Mouse (Mus musculus) hindbrain, embryonic 11.5 days (tissue): ENCODE data around the gene Olfr1258. TPM values are rescaled to one million over a fixed set of nuclear protein-coding genes. Genes with fewer than 3 reads are reported as not detected.
"Not testable (repeated sequence)": the region's sequence is repeated elsewhere in the genome, so short reads cannot be mapped to it uniquely, and the experiment has no call there.

Source experiments
- ATAC-seq: fragments of 200-750 bp; cut with Nextera tagmentation; 2 replicates; pipeline ENCODE4 v1.8.0; 2017; ENCODE audit warnings: mild to moderate bottlenecking, moderate TSS enrichment, moderate library complexity; ENCODE audit not compliant: low FRiP score
- DNase-seq: peaks from one replicate; pipeline ENCODE4 v3.0.0-alpha.2; 2015; ENCODE audit warnings: low spot score
- H3K27ac ChIP-seq: fragments of 300-500 bp; sonication (generic); 2 replicates; pipeline ENCODE4 v1.5.1; 2014; ENCODE audit warnings: mild to moderate bottlenecking, low read depth, low read length
- H3K27me3 ChIP-seq: fragments of 300-500 bp; sonication (generic); 2 replicates; pipeline ENCODE4 v1.6.1; 2014; ENCODE audit warnings: mild to moderate bottlenecking, low read length, moderate library complexity, mixed read lengths; ENCODE audit not compliant: control insufficient read depth, insufficient read depth
- H3K36me3 ChIP-seq: fragments of 300-500 bp; sonication (generic); 2 replicates; pipeline ENCODE4 v1.6.1; 2014; ENCODE audit warnings: mild to moderate bottlenecking, low read length, moderate library complexity, mixed read lengths; ENCODE audit not compliant: control insufficient read depth, insufficient read depth
- H3K4me1 ChIP-seq: fragments of 300-500 bp; sonication (generic); replicated peaks from 2 replicates; pipeline ENCODE4 v1.6.1; 2014; ENCODE audit warnings: low read length, mixed read lengths; ENCODE audit not compliant: control insufficient read depth, insufficient read depth
- H3K4me2 ChIP-seq: fragments of 300-500 bp; sonication (generic); replicated peaks from 2 replicates; pipeline ENCODE4 v1.6.1; 2014; ENCODE audit warnings: mild to moderate bottlenecking, low read depth, low read length
- H3K4me3 ChIP-seq: fragments of 300-500 bp; sonication (generic); 2 replicates; pipeline ENCODE4 v1.5.1; 2014; ENCODE audit warnings: low read depth, low read length
- H3K9ac ChIP-seq: fragments of 300-500 bp; sonication (generic); 2 replicates; pipeline ENCODE4 v1.6.1; 2014; ENCODE audit warnings: low read depth, low read length
- H3K9me3 ChIP-seq: fragments of 300-500 bp; sonication (generic); 2 replicates; pipeline ENCODE4 v1.6.1; 2016; ENCODE audit warnings: low read length; ENCODE audit not compliant: control insufficient read depth
- WGBS: fragments of 180-500 bp; shearing (Covaris S2); extraction: QIAGEN DNeasy Blood & Tissue Kit; methylation state at CpG from one replicate; pipeline ENCODE4 v1.1.7; 2014; 5-methylcytosine and 5-hydroxymethylcytosine counted together
- polyA plus RNA-seq: library from polyadenylated mRNA; unstranded; fragments of >200 nt; fragmentation: Nextera tagmentation; extraction: Ambion mirVana; gene quantifications from 2 replicates; pipeline ENCODE4 v1.2.1, GENCODE M21; 2014

Olfr1258 gene
- polyA plus RNA-seq: not detected in 2 replicates

DNA sequence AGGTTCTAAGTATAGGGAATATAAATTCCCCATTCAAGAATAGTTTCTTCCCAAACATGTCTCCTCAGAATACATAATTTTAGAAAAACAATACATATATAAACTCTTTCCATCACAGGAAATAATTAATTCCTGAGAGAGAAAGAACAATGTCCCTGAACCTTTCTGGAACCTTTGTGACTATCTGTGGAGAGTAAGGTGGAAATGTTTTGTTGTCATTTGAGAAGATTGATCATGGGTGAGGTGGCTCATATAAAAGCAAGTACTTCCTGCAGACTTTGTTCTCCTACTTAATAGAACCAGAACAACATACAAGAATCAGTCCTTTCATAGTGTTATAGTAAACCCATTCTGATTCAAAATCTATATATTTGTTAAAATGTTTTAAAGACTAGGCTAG lies at the start of gene Olfr1258:
Gene Olfr1258, plus strand, starts transcription at position 301 of the 400 bp plus-strand sequence.
- DNase-seq (no peak), ATAC-seq (no peak)
- H3K4me1 ChIP-seq: no peaks in the 10 kb centered on the region
- H3K9me3 ChIP-seq: no peaks in the 10 kb centered on the region
- H3K27ac ChIP-seq: no peak within 1 kb of the TSS
- no peak within 1 kb of the TSS for H3K4me2 ChIP-seq
- no peak within 1 kb of the TSS for H3K4me3 ChIP-seq
- no peaks in the 10 kb centered on the region for H3K27me3 ChIP-seq
- H3K36me3 ChIP-seq: no peaks in the 10 kb centered on the region
- no peak within 1 kb of the TSS for H3K9ac ChIP-seq

GRCm38 (mm10) chr2:89878137-89878536 lies 49.0 kb upstream of the Olfr1258 start, which contains the start of gene Olfr1257:
Gene Olfr1257, plus strand, starts transcription at chr2:89878437.
- ATAC-seq (no peak), DNase-seq (no peak)
- no peak within 1 kb of the TSS for H3K27ac ChIP-seq
- H3K36me3 ChIP-seq: no peaks in the 10 kb centered on the region
- no peak within 1 kb of the TSS for H3K4me3 ChIP-seq
- no peak within 1 kb of the TSS for H3K4me2 ChIP-seq
- no peaks in the 10 kb centered on the region for H3K4me1 ChIP-seq
- H3K27me3 ChIP-seq: no peaks in the 10 kb centered on the region
- H3K9me3 ChIP-seq: no peaks in the 10 kb centered on the region
- 91% methylated on average over 1 of the region's 1 CpGs for WGBS
- no peak within 1 kb of the TSS for H3K9ac ChIP-seq

DNA sequence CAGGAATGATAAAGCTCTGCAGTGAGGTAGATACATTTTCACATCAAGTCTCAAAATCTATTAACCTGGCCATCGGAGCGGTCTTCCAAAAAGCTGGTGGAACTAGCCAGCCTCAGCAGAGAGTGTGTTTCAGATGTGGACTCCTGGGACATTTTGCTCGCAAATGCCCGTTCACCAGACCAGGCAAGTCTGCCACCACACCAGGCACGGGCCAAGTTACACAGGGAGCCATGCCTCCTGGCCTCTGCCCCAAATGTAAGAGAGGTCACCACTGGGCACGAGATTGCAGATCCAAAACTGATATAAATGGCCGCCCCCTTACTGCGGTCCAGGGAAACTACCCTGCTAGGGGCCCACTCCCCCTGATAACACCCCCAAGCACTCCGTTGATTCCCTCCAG lies 14.5 kb upstream of the Olfr1258 start:
- H3K36me3 ChIP-seq, H3K4me3 ChIP-seq, H3K4me1 ChIP-seq, H3K27ac ChIP-seq, H3K9me3 ChIP-seq, DNase-seq, H3K4me2 ChIP-seq, H3K9ac ChIP-seq, H3K27me3 ChIP-seq, ATAC-seq: not testable (repeated sequence)
- WGBS: 87% methylated on average over 9 of the region's 9 CpGs

- WGBS: 89% methylated on average over 5 of the region's 5 CpGs
Measured at GRCm38 (mm10) chr2:89948564-89948963, 21.5 kb downstream of the Olfr1258 start, which contains the start of gene Olfr1259. Gene Olfr1259, minus strand, starts transcription at chr2:89948664.

DNA sequence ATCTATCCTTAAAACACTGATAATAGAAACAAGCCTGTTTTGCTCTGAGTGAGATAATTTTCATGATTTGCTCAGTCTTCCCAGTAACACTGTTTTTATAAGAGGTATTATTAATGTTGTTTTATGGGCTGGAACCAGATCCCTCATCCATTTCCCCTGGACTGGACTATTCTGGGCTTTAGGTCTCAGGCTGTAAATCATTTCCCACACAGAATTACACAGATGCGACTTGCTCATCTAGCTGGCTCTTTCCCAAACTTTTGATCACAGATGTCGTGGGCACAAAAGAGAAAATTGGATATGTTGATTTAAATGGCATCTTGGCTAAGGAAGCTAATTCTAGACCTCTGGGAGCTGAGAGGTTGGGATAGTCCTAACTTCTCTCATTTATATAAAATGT lies 47.1 kb downstream of the Olfr1258 start, which contains the start of gene Olfr1260:
Gene Olfr1260, plus strand, starts transcription at position 157 of the 400 bp plus-strand sequence.
- Histone ChIP-seq H3K4me2 (no peak within 1 kb of the TSS), H3K9me3 (no peaks in the 10 kb centered on the region), H3K27me3 (no peaks in the 10 kb centered on the region), H3K4me1 (no peaks in the 10 kb centered on the region), H3K27ac (no peak within 1 kb of the TSS), H3K9ac (no peak within 1 kb of the TSS), H3K4me3 (no peak within 1 kb of the TSS), H3K36me3 (no peaks in the 10 kb centered on the region)
- WGBS: 83% methylated on average over 2 of the region's 2 CpGs
- DNase-seq: no peak
- ATAC-seq: no peak

More at GRCm38 (mm10) chr2:89948564-89948963, 21.5 kb downstream of the Olfr1258 start, which contains the start of gene Olfr1259:
- no peak within 1 kb of the TSS for H3K4me3 ChIP-seq
- ATAC-seq (no peak), DNase-seq (no peak)
- H3K27me3 ChIP-seq: no peaks in the 10 kb centered on the region
- no peaks in the 10 kb centered on the region for H3K36me3 ChIP-seq
- H3K27ac ChIP-seq: no peak within 1 kb of the TSS
- H3K9ac ChIP-seq: no peak within 1 kb of the TSS
- H3K9me3 ChIP-seq: no peaks in the 10 kb centered on the region
- no peak within 1 kb of the TSS for H3K4me2 ChIP-seq
- H3K4me1 ChIP-seq: no peaks in the 10 kb centered on the region

DNA sequence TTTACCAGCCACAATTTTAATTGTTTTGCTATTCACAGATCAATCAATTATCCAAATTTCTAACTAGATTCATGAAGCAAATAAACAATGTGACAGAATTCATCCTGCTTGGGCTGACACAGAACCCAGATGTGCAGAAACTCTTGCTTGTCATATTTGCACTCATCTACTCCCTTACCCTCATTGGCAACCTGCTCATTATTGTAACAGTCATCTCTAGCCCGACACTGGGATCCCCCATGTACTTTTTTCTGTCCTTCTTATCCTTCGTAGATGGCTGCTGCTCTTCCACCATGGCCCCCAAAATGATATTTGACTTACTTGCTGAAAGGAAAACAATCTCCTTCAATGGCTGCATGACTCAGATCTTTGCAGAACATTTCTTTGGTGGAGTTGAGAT lies 50.6 kb downstream of the Olfr1258 start:
- Histone ChIP-seq H3K27me3 (no peaks in the 10 kb centered on the region), H3K4me2 (no peak overlapping the region), H3K36me3 (no peaks in the 10 kb centered on the region), H3K9ac (no peak overlapping the region), H3K27ac (no peak overlapping the region), H3K9me3 (no peaks in the 10 kb centered on the region), H3K4me3 (no peak overlapping the region), H3K4me1 (no peaks in the 10 kb centered on the region)
- WGBS: 88% methylated on average over 2 of the region's 2 CpGs
- no peak for ATAC-seq
- no peak for DNase-seq

Other genes with a start within 250 kb of the Olfr1258 start
- not detected in 2 replicates for gene Olfr1252, start 202.3 kb upstream of the Olfr1258 start, polyA plus RNA-seq
- gene Olfr1253, start 170.2 kb upstream of the Olfr1258 start, polyA plus RNA-seq: not detected in 2 replicates
- gene Olfr1254, start 133.7 kb upstream of the Olfr1258 start, polyA plus RNA-seq: not detected in 2 replicates
- not detected in 2 replicates for gene Olfr1255, start 115.3 kb upstream of the Olfr1258 start, polyA plus RNA-seq
- not detected in 2 replicates for gene Olfr1256, start 85.8 kb upstream of the Olfr1258 start, polyA plus RNA-seq
- not detected in 2 replicates for gene Olfr48, start 79.1 kb upstream of the Olfr1258 start, polyA plus RNA-seq
- gene Olfr1257, start 48.9 kb upstream of the Olfr1258 start, polyA plus RNA-seq: not detected in 2 replicates
- not detected in 2 replicates for gene Olfr1259, start 21.4 kb downstream of the Olfr1258 start, polyA plus RNA-seq
- gene Olfr1260, start 47.0 kb downstream of the Olfr1258 start, polyA plus RNA-seq: not detected in 2 replicates
- not detected in 2 replicates for gene Olfr1261, start 63.9 kb downstream of the Olfr1258 start, polyA plus RNA-seq
- gene Olfr1262, start 72.8 kb downstream of the Olfr1258 start, polyA plus RNA-seq: not detected in 2 replicates
- gene Olfr1263, start 84.8 kb downstream of the Olfr1258 start, polyA plus RNA-seq: not detected in 2 replicates
- gene Olfr1264, start 98.3 kb downstream of the Olfr1258 start, polyA plus RNA-seq: not detected in 2 replicates
- gene Olfr1265, start 108.0 kb downstream of the Olfr1258 start, polyA plus RNA-seq: not detected in 2 replicates
- gene Olfr140, start 136.3 kb downstream of the Olfr1258 start, polyA plus RNA-seq: not detected in 2 replicates
- gene Olfr1269, start 194.1 kb downstream of the Olfr1258 start, polyA plus RNA-seq: not detected in 2 replicates
- not detected in 2 replicates for gene Olfr32, start 215.0 kb downstream of the Olfr1258 start, polyA plus RNA-seq
- not detected in 2 replicates for gene Olfr1270, start 225.8 kb downstream of the Olfr1258 start, polyA plus RNA-seq